Mouse (Mus musculus): ENCODE data around the gene Nrxn1. TPM values are rescaled to one million over a fixed set of nuclear protein-coding genes. Genes with fewer than 3 reads are reported as not detected.

Gene Nrxn1
- polyA plus RNA-seq, 1 experiment from 2014 or later, result 5.4 TPM

- no peak for ATAC-seq (replicated peaks; ENCODE audit: low FRiP score)
- H3K27ac ChIP-seq, result no peak overlapping the region
- H3K36me3 ChIP-seq, result no peaks in the 10 kb centered on the region
- H3K4me3 ChIP-seq (replicated peaks), result no peak overlapping the region
- H3K9ac ChIP-seq, result no peak overlapping the region
- H3K9me3 ChIP-seq (replicated peaks), result no peaks in the 10 kb centered on the region
- 74% methylated on average over 2 of the region's 2 CpGs for WGBS
- H3K4me1 ChIP-seq, result no peaks in the 10 kb centered on the region
- no peak overlapping the region for H3K4me2 ChIP-seq
- no peaks in the 10 kb centered on the region for H3K27me3 ChIP-seq
These were observed 157.9 kb downstream of the Nrxn1 start for GRCm38 (mm10) chr17:90934929-90935328.

GRCm38 (mm10) chr17:90913320-90913719 is 179.6 kb downstream of the Nrxn1 start:
- no peak overlapping the region for H3K9ac ChIP-seq
- no peak overlapping the region for H3K4me3 ChIP-seq (replicated peaks)
- H3K9me3 ChIP-seq (replicated peaks), result no peaks in the 10 kb centered on the region
- no peaks in the 10 kb centered on the region for H3K27me3 ChIP-seq
- no peak overlapping the region for H3K4me2 ChIP-seq
- no peak for ATAC-seq (replicated peaks; ENCODE audit: low FRiP score)
- no peaks in the 10 kb centered on the region for H3K36me3 ChIP-seq
- WGBS, result 75% methylated on average over 2 of the region's 2 CpGs
- no peaks in the 10 kb centered on the region for H3K4me1 ChIP-seq
- H3K27ac ChIP-seq, result no peak overlapping the region

- 76% methylated on average over 2 of the region's 2 CpGs for WGBS
These were observed 180.1 kb downstream of the Nrxn1 start for GRCm38 (mm10) chr17:90912746-90913145.

GRCm38 (mm10) chr17:90912341-90912740 is 180.5 kb downstream of the Nrxn1 start:
- Histone ChIP-seq H3K27me3 (no peaks in the 10 kb centered on the region), H3K36me3 (no peaks in the 10 kb centered on the region), H3K27ac (no peak overlapping the region), H3K4me2 (no peak overlapping the region), H3K4me3 (replicated peaks) (no peak overlapping the region), H3K9ac (no peak overlapping the region), H3K4me1 (no peaks in the 10 kb centered on the region), H3K9me3 (replicated peaks) (no peaks in the 10 kb centered on the region)
- ATAC-seq (replicated peaks; ENCODE audit: low FRiP score), result no peak

More at GRCm38 (mm10) chr17:90912746-90913145, 180.1 kb downstream of the Nrxn1 start:
- Histone ChIP-seq H3K27me3 (no peaks in the 10 kb centered on the region), H3K4me2 (no peak overlapping the region), H3K9me3 (replicated peaks) (no peaks in the 10 kb centered on the region), H3K27ac (no peak overlapping the region), H3K4me1 (no peaks in the 10 kb centered on the region), H3K9ac (no peak overlapping the region), H3K36me3 (no peaks in the 10 kb centered on the region), H3K4me3 (replicated peaks) (no peak overlapping the region)
- no peak for ATAC-seq (replicated peaks; ENCODE audit: low FRiP score)

GRCm38 (mm10) chr17:90906118-90907093 is 186.5 kb downstream of the Nrxn1 start:
- Histone ChIP-seq H3K36me3 (no peaks in the 10 kb centered on the region), H3K9me3 (replicated peaks) (no peaks in the 10 kb centered on the region), H3K27ac (no peak overlapping the region), H3K4me3 (replicated peaks) (no peak overlapping the region), H3K9ac (no peak overlapping the region), H3K4me2 (no peak overlapping the region), H3K4me1 (no peaks in the 10 kb centered on the region), H3K27me3 (no peaks in the 10 kb centered on the region)
- ATAC-seq (replicated peaks; ENCODE audit: low FRiP score), result no peak
- WGBS, result 88% methylated on average over 6 of the region's 6 CpGs

- H3K36me3 ChIP-seq, result no peaks in the 10 kb centered on the region
- no peak overlapping the region for H3K9ac ChIP-seq
- no peak overlapping the region for H3K4me3 ChIP-seq (replicated peaks)
- ATAC-seq (replicated peaks; ENCODE audit: low FRiP score), result no peak
- no peaks in the 10 kb centered on the region for H3K4me1 ChIP-seq
- no peak overlapping the region for H3K27ac ChIP-seq
- H3K9me3 ChIP-seq (replicated peaks), result no peaks in the 10 kb centered on the region
- H3K4me2 ChIP-seq, result no peak overlapping the region
- 76% methylated on average over 5 of the region's 5 CpGs for WGBS
- H3K27me3 ChIP-seq, result no peaks in the 10 kb centered on the region
These were observed 187.7 kb downstream of the Nrxn1 start for GRCm38 (mm10) chr17:90905143-90905542.

GRCm38 (mm10) chr17:90892327-90893259 is 200.3 kb downstream of the Nrxn1 start:
- no peak for ATAC-seq (replicated peaks; ENCODE audit: low FRiP score)
- H3K4me2 ChIP-seq, result no peak overlapping the region
- no peak overlapping the region for H3K9ac ChIP-seq
- no peaks in the 10 kb centered on the region for H3K9me3 ChIP-seq (replicated peaks)
- H3K27ac ChIP-seq, result no peak overlapping the region
- WGBS, result 66% methylated on average over 4 of the region's 4 CpGs
- no peaks in the 10 kb centered on the region for H3K27me3 ChIP-seq
- H3K4me3 ChIP-seq (replicated peaks), result no peak overlapping the region
- no peaks in the 10 kb centered on the region for H3K4me1 ChIP-seq
- H3K36me3 ChIP-seq, result no peaks in the 10 kb centered on the region

GRCm38 (mm10) chr17:90891711-90892110 is 201.2 kb downstream of the Nrxn1 start:
- H3K36me3 ChIP-seq, result no peaks in the 10 kb centered on the region
- no peak overlapping the region for H3K9ac ChIP-seq
- no peaks in the 10 kb centered on the region for H3K27me3 ChIP-seq
- no peak overlapping the region for H3K27ac ChIP-seq
- WGBS, result 74% methylated on average over 1 of the region's 1 CpGs
- H3K9me3 ChIP-seq (replicated peaks), result no peaks in the 10 kb centered on the region
- H3K4me2 ChIP-seq, result no peak overlapping the region
- no peak overlapping the region for H3K4me3 ChIP-seq (replicated peaks)
- H3K4me1 ChIP-seq, result no peaks in the 10 kb centered on the region
- no peak for ATAC-seq (replicated peaks; ENCODE audit: low FRiP score)

- 62% methylated on average over 2 of the region's 2 CpGs for WGBS
- Histone ChIP-seq H3K4me1 (no peaks in the 10 kb centered on the region), H3K27me3 (no peaks in the 10 kb centered on the region), H3K4me3 (replicated peaks) (no peak overlapping the region), H3K9me3 (replicated peaks) (no peaks in the 10 kb centered on the region), H3K9ac (no peak overlapping the region), H3K4me2 (no peak overlapping the region), H3K36me3 (no peaks in the 10 kb centered on the region), H3K27ac (no peak overlapping the region)
- no peak for ATAC-seq (replicated peaks; ENCODE audit: low FRiP score)
These were observed 235.6 kb downstream of the Nrxn1 start for GRCm38 (mm10) chr17:90857225-90857624.

- no peaks in the 10 kb centered on the region for H3K36me3 ChIP-seq
- H3K4me3 ChIP-seq (replicated peaks), result no peak overlapping the region
- ATAC-seq (replicated peaks; ENCODE audit: low FRiP score), result no peak
- no peak overlapping the region for H3K27ac ChIP-seq
- no peaks in the 10 kb centered on the region for H3K4me1 ChIP-seq
- no peak overlapping the region for H3K9ac ChIP-seq
- H3K27me3 ChIP-seq, result no peaks in the 10 kb centered on the region
- no peaks in the 10 kb centered on the region for H3K9me3 ChIP-seq (replicated peaks)
- WGBS, result 41% methylated on average over 1 of the region's 1 CpGs
- no peak overlapping the region for H3K4me2 ChIP-seq
These were observed 249.0 kb downstream of the Nrxn1 start for GRCm38 (mm10) chr17:90843876-90844275.

GRCm38 (mm10) chr17:90843072-90843611 is 249.7 kb downstream of the Nrxn1 start:
- Histone ChIP-seq H3K27me3 (no peaks in the 10 kb centered on the region), H3K4me2 (no peak overlapping the region), H3K27ac (no peak overlapping the region), H3K9me3 (replicated peaks) (no peaks in the 10 kb centered on the region), H3K9ac (no peak overlapping the region), H3K4me1 (no peaks in the 10 kb centered on the region), H3K36me3 (no peaks in the 10 kb centered on the region), H3K4me3 (replicated peaks) (no peak overlapping the region)
- ATAC-seq (replicated peaks; ENCODE audit: low FRiP score), result no peak

- Histone ChIP-seq H3K27me3 (no peaks in the 10 kb centered on the region), H3K36me3 (no peaks in the 10 kb centered on the region), H3K27ac (no peak overlapping the region), H3K4me1 (no peaks in the 10 kb centered on the region), H3K9me3 (replicated peaks) (no peaks in the 10 kb centered on the region), H3K4me2 (no peak overlapping the region), H3K9ac (no peak overlapping the region), H3K4me3 (replicated peaks) (no peak overlapping the region)
- ATAC-seq (replicated peaks; ENCODE audit: low FRiP score), result no peak
These were observed 255.9 kb downstream of the Nrxn1 start for GRCm38 (mm10) chr17:90837022-90837414.

Measured in kidney, embryonic 15.5 days (tissue).